Mouse (Mus musculus) left cerebral cortex, postnatal 36 days (tissue): ENCODE data around the gene Ghrl. TPM values are rescaled to one million over a fixed set of nuclear protein-coding genes. Genes with fewer than 3 reads are reported as not detected.
"Not testable (repeated sequence)": the region's sequence is repeated elsewhere in the genome, so short reads cannot be mapped to it uniquely, and the experiment has no call there.

Source experiments
- DNase-seq, 2 experiments: peaks; one replicate each; pipeline ENCODE4 v3.0.0; 2021 to 2022; ENCODE audit warnings: low spot score in 2 of 2, mixed read lengths in 1 of 2
- intact Hi-C: fragments of 180-260 bp; cut with DNase I; formaldehyde crosslinking; loops from one replicate; pipeline ENCODE4 v1.15.1; 2025
- microRNA-seq: library from miRNA; unstranded; fragments of <30 nt; microRNA quantifications from one replicate; pipeline ENCODE4 v1.2.0, GENCODE M21; 2022
- total RNA-seq, 2 experiments: library from RNA; stranded (reverse); gene quantifications; 2 replicates each; pipeline ENCODE4 v1.2.3; 2021

Gene Ghrl
- total RNA-seq, 2 experiments from 2014 or later, result not detected

DNA sequence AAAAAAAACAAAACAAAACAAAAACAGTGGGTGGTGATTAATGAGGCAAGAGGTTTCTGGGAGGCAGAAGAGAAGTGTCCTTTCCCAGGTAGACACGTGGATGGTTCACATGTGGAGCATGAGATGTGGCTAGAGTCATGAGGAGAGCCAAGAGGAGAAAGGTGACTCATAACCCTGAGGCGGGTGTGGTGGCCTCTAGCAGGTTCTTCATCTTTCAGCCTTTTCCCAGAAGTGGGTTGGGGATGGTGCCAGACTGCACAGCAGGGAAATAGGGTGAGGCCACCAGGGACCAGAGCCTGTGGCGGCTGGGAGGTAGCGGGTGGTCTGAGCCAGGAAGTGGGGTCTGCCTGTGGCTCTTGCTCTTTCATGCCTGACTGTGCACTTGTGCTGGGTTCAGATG, 44.4 kb downstream of the Ghrl start:
- no peak for DNase-seq
- intact Hi-C loops, result no loop called here

- intact Hi-C loops, result no loop called here
- DNase-seq, result no peak
These were observed 46.7 kb downstream of the Ghrl start for GRCm38 (mm10) chr6:113672989-113673388.

DNA sequence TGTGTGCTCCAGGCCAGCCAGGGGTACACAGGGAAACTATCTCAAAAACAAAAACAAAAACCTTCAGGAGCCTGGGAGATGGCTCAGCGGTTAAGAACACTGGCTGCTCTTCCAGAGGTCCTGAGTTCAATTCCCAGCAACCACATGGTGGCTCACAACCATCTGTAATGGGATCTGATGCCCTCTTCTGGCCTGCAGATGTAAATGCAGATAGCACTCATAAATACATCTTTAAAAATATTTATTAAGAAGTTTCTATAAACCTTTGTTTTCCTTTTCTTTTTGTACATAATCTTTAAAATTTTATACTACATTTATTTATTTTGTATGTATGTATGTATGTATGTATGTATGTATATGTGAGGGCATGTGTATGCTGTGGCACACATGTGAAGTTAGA, 47.7 kb downstream of the Ghrl start:
- intact Hi-C loops, DNase-seq: not testable (repeated sequence)

GRCm38 (mm10) chr6:113669821-113670220, 49.9 kb downstream of the Ghrl start:
- intact Hi-C loops, result no loop called here
- DNase-seq, result no peak

- no peak for DNase-seq
- intact Hi-C loops, result no loop called here
These were observed 51.2 kb downstream of the Ghrl start for GRCm38 (mm10) chr6:113668287-113669154.

DNA sequence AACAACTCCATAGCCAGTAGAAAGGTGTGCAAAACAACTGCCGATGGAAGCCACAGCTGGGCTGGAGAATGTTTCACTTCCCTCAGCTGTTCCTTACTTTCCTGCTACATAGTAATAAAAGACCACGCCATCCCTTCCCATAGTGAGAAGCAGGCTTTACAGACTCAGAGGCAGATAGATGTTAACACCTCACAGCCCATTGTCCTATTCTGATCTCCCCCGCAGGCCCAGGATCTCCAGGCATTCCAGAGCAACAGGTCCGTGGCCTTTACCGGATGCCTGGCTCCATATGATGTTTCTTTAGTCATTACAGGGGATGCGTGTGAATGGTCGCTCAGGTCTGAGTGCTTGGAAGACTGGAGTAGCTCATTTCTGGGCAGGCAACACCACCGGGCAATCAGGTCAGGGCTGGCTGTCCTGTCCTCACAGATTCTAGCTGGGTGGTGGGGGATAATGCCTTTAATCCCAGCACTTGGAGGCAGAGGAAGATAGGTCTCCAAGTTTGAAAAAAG, 52.0 kb downstream of the Ghrl start:
- no peak for DNase-seq
- intact Hi-C loops, result no loop called here

Small RNAs within 50 kb of the gene (microRNA-seq; reads per million reads assigned to microRNA genes)
- 0.76 reads per million for gene Mir7042

Other genes with a start within 250 kb of the Ghrl start
- 1 to 10 TPM; 4.7 to 5.3 TPM for gene Il17rc, start 248.5 kb downstream of the Ghrl start, total RNA-seq
- gene Creld1, start 236.6 kb downstream of the Ghrl start, total RNA-seq, result 100 to 1,000 TPM; 102 to 119 TPM
- 10 to 100 TPM; 59.4 to 59.9 TPM for gene Prrt3, start 217.9 kb downstream of the Ghrl start, total RNA-seq
- gene Emc3, start 188.2 kb downstream of the Ghrl start, total RNA-seq, result 10 to 100 TPM; 71.7 to 81.1 TPM
- gene Fancd2, start 188.2 kb downstream of the Ghrl start, total RNA-seq, result 1 to 10 TPM; 1.5 to 3.3 TPM
- gene Fancd2os, start 119.2 kb downstream of the Ghrl start, total RNA-seq, result under 1 TPM in 1 of 2 experiments, not detected in 1; 0.32 TPM
- 100 to 1,000 TPM; 218 to 259 TPM for gene Brk1, start 115.1 kb downstream of the Ghrl start, total RNA-seq
- gene Vhl, start 95.9 kb downstream of the Ghrl start, total RNA-seq, result 10 to 100 TPM; 48.1 to 49.8 TPM
- gene Irak2, start 81.4 kb downstream of the Ghrl start, total RNA-seq, result 10 to 100 TPM; 21.0 to 24.9 TPM
- gene Tatdn2, start 22.8 kb downstream of the Ghrl start, total RNA-seq, result 10 to 100 TPM; 71.2 to 75.5 TPM
- 10 to 100 TPM; 64.4 to 65.6 TPM for gene Sec13, start 20.9 kb upstream of the Ghrl start, total RNA-seq